Mouse (Mus musculus): Measurements from ENCODE around the gene Ghrh.

GRCm38 (mm10) chr2:157341554-157342270 is 5.6 kb downstream of the Ghrh start:
- TF ChIP-seq CTCF (IDR thresholded peaks at IDR 0.05; ENCODE audit: borderline replicate concordance, insufficient read depth, low read length): peak; percentile 72
- no peak for TF ChIP-seq POLR2A (IDR thresholded peaks at IDR 0.05; ENCODE audit: low read depth, low read length)
